Mouse (Mus musculus): ENCODE data around the gene Sirpa. TPM values are rescaled to one million over a fixed set of nuclear protein-coding genes. Genes with fewer than 3 reads are reported as not detected.

Sirpa gene
- total and polyA plus RNA-seq, 3 experiments = not detected

GRCm38 (mm10) chr2:129624956-129625355 is 32.3 kb downstream of the Sirpa start:
- H3K4me1 ChIP-seq (ENCODE audit: control insufficient read depth in 1 of 2, insufficient read depth in 2 of 2, low read length in 2 of 2) = no peaks in the 10 kb centered on the region

DNA sequence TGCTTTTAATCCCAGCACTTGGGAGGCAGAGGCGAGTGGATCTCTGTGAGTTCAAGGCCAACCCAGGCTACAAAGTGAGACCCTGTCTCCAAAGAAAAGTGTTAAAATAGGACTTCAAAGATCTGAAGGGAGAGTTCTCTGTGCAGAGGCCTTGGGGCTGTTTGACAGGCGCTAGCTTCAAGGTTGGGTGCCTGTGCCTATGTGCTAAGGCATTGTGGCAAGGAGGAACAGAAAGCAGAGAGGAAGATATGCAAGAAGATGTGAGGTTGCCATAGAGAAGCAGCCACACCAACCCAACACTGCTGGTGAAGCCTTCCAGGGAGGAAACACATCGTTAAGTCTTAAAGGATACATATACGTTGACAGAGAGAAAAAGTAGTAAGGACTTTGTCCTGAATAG is 33.2 kb downstream of the Sirpa start:
- Histone ChIP-seq H3K4me3 (ENCODE audit: control insufficient read depth in 1 of 2, insufficient read depth in 1 of 2, low read depth in 2 of 2, low read length in 2 of 2) (no peak overlapping the region), H3K27ac (ENCODE audit: control insufficient read depth, low read depth, low read length) (no peak overlapping the region), H3K27me3 (ENCODE audit: control insufficient read depth in 1 of 2, insufficient read depth in 2 of 2, low read length in 2 of 2) (no peaks in the 10 kb centered on the region; a peak in 1 of 4 replicates), H3K79me2 (ENCODE audit: control insufficient read depth, insufficient read depth, low read length, poor library complexity) (no peaks in the 10 kb centered on the region), H3K4me1 (ENCODE audit: control insufficient read depth in 1 of 2, insufficient read depth in 2 of 2, low read length in 2 of 2) (no peaks in the 10 kb centered on the region), H3K9ac (ENCODE audit: control insufficient read depth, low read depth, low read length, poor library complexity, severe bottlenecking) (no peak overlapping the region), H3K36me3 (ENCODE audit: control insufficient read depth in 1 of 2, insufficient read depth in 2 of 2, low read length in 2 of 2) (no peaks in the 10 kb centered on the region), H3K9me3 (replicated peaks; ENCODE audit: insufficient read depth, low read length) (no peaks in the 10 kb centered on the region)
- TF ChIP-seq GABPA (IDR thresholded peaks at IDR 0.05; ENCODE audit: low read depth, low read length) = no peak
- no peak for TF ChIP-seq CTCF (IDR thresholded peaks at IDR 0.05 in 2 of 3, conservative IDR thresholded peaks at IDR 0.05 in 1 of 3; ENCODE audit: control insufficient read depth in 1 of 3, insufficient read depth in 1 of 3, low read depth in 2 of 3, low read length in 3 of 3, poor library complexity in 1 of 3, severe bottlenecking in 1 of 3)
- TF ChIP-seq ZMIZ1 (IDR thresholded peaks at IDR 0.05; ENCODE audit: low read depth, low read length) = no peak
- TF ChIP-seq CHD2 (IDR thresholded peaks at IDR 0.05; ENCODE audit: low read length) = no peak
- TF ChIP-seq UBTF (IDR thresholded peaks at IDR 0.05; ENCODE audit: borderline replicate concordance, insufficient read depth, low read depth, low read length) = no peak
- TF ChIP-seq POLR2AphosphoS5 (IDR thresholded peaks at IDR 0.05; ENCODE audit: borderline replicate concordance, low read depth, low read length) = no peak
- no peak for TF ChIP-seq TAL1 (IDR thresholded peaks at IDR 0.05; ENCODE audit: low read length)
- TF ChIP-seq RAD21 (IDR thresholded peaks at IDR 0.05; ENCODE audit: low read depth, low read length) = no peak
- TF ChIP-seq SIN3A (IDR thresholded peaks at IDR 0.05; ENCODE audit: low read length) = no peak
- no peak for DNase-seq (ENCODE audit: low read depth, low spot score)

More at GRCm38 (mm10) chr2:129624956-129625355, 32.3 kb downstream of the Sirpa start:
- TF ChIP-seq TBP (IDR thresholded peaks at IDR 0.05; ENCODE audit: low read depth, low read length) (no peak), TAL1 (IDR thresholded peaks at IDR 0.05; ENCODE audit: low read length) (no peak), HCFC1 (IDR thresholded peaks at IDR 0.05; ENCODE audit: low read depth, low read length) (no peak), KAT2A (conservative IDR thresholded peaks at IDR 0.05; ENCODE audit: low read depth, low read length) (no peak), TCF12 (IDR thresholded peaks at IDR 0.05; ENCODE audit: low read depth, low read length) (no peak), MAX (IDR thresholded peaks at IDR 0.05; ENCODE audit: low read length) (no peak), CHD1 (IDR thresholded peaks at IDR 0.05; ENCODE audit: low read depth, low read length) (no peak), CHD2 (IDR thresholded peaks at IDR 0.05; ENCODE audit: low read length) (no peak), ZC3H11A (IDR thresholded peaks at IDR 0.05; ENCODE audit: low read depth, low read length) (no peak), GATA1 (IDR thresholded peaks at IDR 0.05; ENCODE audit: low read depth, low read length) (no peak)
- DNase-seq (ENCODE audit: low read depth, low spot score) = no peak
- H3K36me3 ChIP-seq (ENCODE audit: control insufficient read depth in 1 of 2, insufficient read depth in 2 of 2, low read length in 2 of 2) = no peaks in the 10 kb centered on the region
- H3K27me3 ChIP-seq (ENCODE audit: control insufficient read depth in 1 of 2, insufficient read depth in 2 of 2, low read length in 2 of 2) = no peaks in the 10 kb centered on the region
- no peaks in the 10 kb centered on the region for H3K9me3 ChIP-seq (replicated peaks; ENCODE audit: insufficient read depth, low read length)
- H3K27ac ChIP-seq (ENCODE audit: control insufficient read depth, low read depth, low read length) = no peak overlapping the region
- H3K4me3 ChIP-seq (ENCODE audit: control insufficient read depth in 1 of 2, insufficient read depth in 1 of 2, low read depth in 2 of 2, low read length in 2 of 2) = no peak overlapping the region
- H3K9ac ChIP-seq (ENCODE audit: control insufficient read depth, low read depth, low read length, poor library complexity, severe bottlenecking) = no peak overlapping the region
- no peaks in the 10 kb centered on the region for H3K79me2 ChIP-seq (ENCODE audit: control insufficient read depth, insufficient read depth, low read length, poor library complexity)
